Mouse (Mus musculus) hindbrain, embryonic 11.5 days (tissue): ENCODE data around the gene Ilf3. TPM values are rescaled to one million over a fixed set of nuclear protein-coding genes. Genes with fewer than 3 reads are reported as not detected.

ENCODE experiments used
- ATAC-seq: fragments of 200-750 bp; cut with Nextera tagmentation; 2 replicates; pipeline ENCODE4 v1.8.0; 2017; ENCODE audit warnings: mild to moderate bottlenecking, moderate TSS enrichment, moderate library complexity; ENCODE audit not compliant: low FRiP score
- DNase-seq: peaks from one replicate; pipeline ENCODE4 v3.0.0-alpha.2; 2015; ENCODE audit warnings: low spot score
- H3K27ac ChIP-seq: fragments of 300-500 bp; sonication (generic); 2 replicates; pipeline ENCODE4 v1.5.1; 2014; ENCODE audit warnings: mild to moderate bottlenecking, low read depth, low read length
- H3K27me3 ChIP-seq: fragments of 300-500 bp; sonication (generic); 2 replicates; pipeline ENCODE4 v1.6.1; 2014; ENCODE audit warnings: mild to moderate bottlenecking, low read length, moderate library complexity, mixed read lengths; ENCODE audit not compliant: control insufficient read depth, insufficient read depth
- H3K36me3 ChIP-seq: fragments of 300-500 bp; sonication (generic); 2 replicates; pipeline ENCODE4 v1.6.1; 2014; ENCODE audit warnings: mild to moderate bottlenecking, low read length, moderate library complexity, mixed read lengths; ENCODE audit not compliant: control insufficient read depth, insufficient read depth
- H3K4me1 ChIP-seq: fragments of 300-500 bp; sonication (generic); replicated peaks from 2 replicates; pipeline ENCODE4 v1.6.1; 2014; ENCODE audit warnings: low read length, mixed read lengths; ENCODE audit not compliant: control insufficient read depth, insufficient read depth
- H3K4me2 ChIP-seq: fragments of 300-500 bp; sonication (generic); replicated peaks from 2 replicates; pipeline ENCODE4 v1.6.1; 2014; ENCODE audit warnings: mild to moderate bottlenecking, low read depth, low read length
- H3K4me3 ChIP-seq: fragments of 300-500 bp; sonication (generic); 2 replicates; pipeline ENCODE4 v1.5.1; 2014; ENCODE audit warnings: low read depth, low read length
- H3K9ac ChIP-seq: fragments of 300-500 bp; sonication (generic); 2 replicates; pipeline ENCODE4 v1.6.1; 2014; ENCODE audit warnings: low read depth, low read length
- H3K9me3 ChIP-seq: fragments of 300-500 bp; sonication (generic); 2 replicates; pipeline ENCODE4 v1.6.1; 2016; ENCODE audit warnings: low read length; ENCODE audit not compliant: control insufficient read depth
- WGBS: fragments of 180-500 bp; shearing (Covaris S2); extraction: QIAGEN DNeasy Blood & Tissue Kit; methylation state at CpG from one replicate; pipeline ENCODE4 v1.1.7; 2014; 5-methylcytosine and 5-hydroxymethylcytosine counted together
- polyA plus RNA-seq: library from polyadenylated mRNA; unstranded; fragments of >200 nt; fragmentation: Nextera tagmentation; extraction: Ambion mirVana; gene quantifications from 2 replicates; pipeline ENCODE4 v1.2.1, GENCODE M21; 2014

The Ilf3 gene
- polyA plus RNA-seq, 1 experiment from 2014 or later, result 232 TPM

GRCm38 (mm10) chr9:21334747-21335146 lies 32.9 kb upstream of the Ilf3 start:
- Histone ChIP-seq H3K9me3 (no peaks in the 10 kb centered on the region), H3K4me3 (no peak overlapping the region), H3K27ac (no peak overlapping the region), H3K4me1 (no peaks in the 10 kb centered on the region), H3K27me3 (no peaks in the 10 kb centered on the region), H3K9ac (no peak overlapping the region), H3K4me2 (no peak overlapping the region), H3K36me3 (no peaks in the 10 kb centered on the region)
- no peak for DNase-seq
- ATAC-seq, result no peak

- no peak overlapping the region for H3K27ac ChIP-seq
- DNase-seq, result no peak
- ATAC-seq, result no peak
- H3K4me3 ChIP-seq, result no peak overlapping the region
- no peaks in the 10 kb centered on the region for H3K36me3 ChIP-seq
- no peak overlapping the region for H3K9ac ChIP-seq
- H3K4me2 ChIP-seq, result no peak overlapping the region
- no peaks in the 10 kb centered on the region for H3K9me3 ChIP-seq
- no peaks in the 10 kb centered on the region for H3K4me1 ChIP-seq
- WGBS, result 91% methylated on average over 4 of the region's 4 CpGs
- H3K27me3 ChIP-seq, result no peaks in the 10 kb centered on the region
Observed at GRCm38 (mm10) chr9:21335391-21335790, 32.3 kb upstream of the Ilf3 start.

- Histone ChIP-seq H3K27ac (no peak overlapping the region), H3K9me3 (no peaks in the 10 kb centered on the region), H3K4me1 (no peaks in the 10 kb centered on the region), H3K9ac (no peak overlapping the region), H3K4me3 (no peak overlapping the region), H3K27me3 (no peaks in the 10 kb centered on the region), H3K36me3 (no peaks in the 10 kb centered on the region), H3K4me2 (no peak overlapping the region)
- 90% methylated on average over 8 of the region's 8 CpGs for WGBS
- DNase-seq (no peak), ATAC-seq (no peak)
Observed at GRCm38 (mm10) chr9:21336491-21336890, 31.2 kb upstream of the Ilf3 start.

GRCm38 (mm10) chr9:21337652-21338051 lies 30.0 kb upstream of the Ilf3 start:
- no peak overlapping the region for H3K4me3 ChIP-seq
- H3K4me2 ChIP-seq, result no peak overlapping the region
- H3K27me3 ChIP-seq, result no peaks in the 10 kb centered on the region
- H3K4me1 ChIP-seq, result no peaks in the 10 kb centered on the region
- no peaks in the 10 kb centered on the region for H3K36me3 ChIP-seq
- H3K27ac ChIP-seq, result no peak overlapping the region
- H3K9ac ChIP-seq, result no peak overlapping the region
- ATAC-seq, result no peak
- 21% methylated on average over 20 of the region's 20 CpGs for WGBS
- H3K9me3 ChIP-seq, result no peaks in the 10 kb centered on the region
- DNase-seq, result no peak

GRCm38 (mm10) chr9:21340411-21340810 lies 27.3 kb upstream of the Ilf3 start:
- Histone ChIP-seq H3K4me3 (no peak overlapping the region), H3K4me2 (no peak overlapping the region), H3K9ac (no peak overlapping the region), H3K27ac (no peak overlapping the region), H3K4me1 (no peaks in the 10 kb centered on the region), H3K36me3 (no peaks in the 10 kb centered on the region), H3K27me3 (no peaks in the 10 kb centered on the region), H3K9me3 (no peaks in the 10 kb centered on the region)
- no peak for DNase-seq
- 86% methylated on average over 4 of the region's 4 CpGs for WGBS
- ATAC-seq, result no peak

- WGBS, result 78% methylated on average over 16 of the region's 16 CpGs
- Histone ChIP-seq H3K36me3 (no peaks in the 10 kb centered on the region), H3K9ac (no peak overlapping the region), H3K9me3 (no peaks in the 10 kb centered on the region), H3K4me3 (no peak overlapping the region), H3K4me2 (no peak overlapping the region), H3K27ac (no peak overlapping the region), H3K4me1 (no peaks in the 10 kb centered on the region), H3K27me3 (no peaks in the 10 kb centered on the region)
- DNase-seq (no peak), ATAC-seq (no peak)
Observed at GRCm38 (mm10) chr9:21346627-21347365, 20.9 kb upstream of the Ilf3 start.

- DNase-seq (no peak), ATAC-seq (no peak)
- no peak overlapping the region for H3K4me2 ChIP-seq
- H3K27ac ChIP-seq, result no peak overlapping the region
- 98% methylated on average over 3 of the region's 3 CpGs for WGBS
- H3K36me3 ChIP-seq, result no peaks in the 10 kb centered on the region
- H3K27me3 ChIP-seq, result no peaks in the 10 kb centered on the region
- no peak overlapping the region for H3K4me3 ChIP-seq
- no peaks in the 10 kb centered on the region for H3K4me1 ChIP-seq
- H3K9me3 ChIP-seq, result no peaks in the 10 kb centered on the region
- H3K9ac ChIP-seq, result no peak overlapping the region
Observed at GRCm38 (mm10) chr9:21348152-21348551, 19.5 kb upstream of the Ilf3 start.

- no peaks in the 10 kb centered on the region for H3K9me3 ChIP-seq
- no peaks in the 10 kb centered on the region for H3K36me3 ChIP-seq
- ATAC-seq, result no peak
- no peaks in the 10 kb centered on the region for H3K4me1 ChIP-seq
- no peak overlapping the region for H3K9ac ChIP-seq
- no peak overlapping the region for H3K27ac ChIP-seq
- no peak for DNase-seq
- WGBS, result 93% methylated on average over 7 of the region's 7 CpGs
- no peaks in the 10 kb centered on the region for H3K27me3 ChIP-seq
- no peak overlapping the region for H3K4me2 ChIP-seq
- H3K4me3 ChIP-seq, result no peak overlapping the region
Observed at GRCm38 (mm10) chr9:21351178-21351577, 16.5 kb upstream of the Ilf3 start.

- no peak overlapping the region for H3K9ac ChIP-seq
- no peak for DNase-seq
- 96% methylated on average over 4 of the region's 4 CpGs for WGBS
Observed at GRCm38 (mm10) chr9:21351702-21352377, 15.8 kb upstream of the Ilf3 start.

More at GRCm38 (mm10) chr9:21351702-21352377, 15.8 kb upstream of the Ilf3 start:
- ATAC-seq, result no peak
- no peak overlapping the region for H3K4me3 ChIP-seq
- no peak overlapping the region for H3K27ac ChIP-seq
- no peaks in the 10 kb centered on the region for H3K9me3 ChIP-seq
- no peaks in the 10 kb centered on the region for H3K36me3 ChIP-seq
- H3K27me3 ChIP-seq, result no peaks in the 10 kb centered on the region
- H3K4me1 ChIP-seq, result no peaks in the 10 kb centered on the region
- no peak overlapping the region for H3K4me2 ChIP-seq
